Mouse (Mus musculus) megakaryocyte, embryonic 14.5 days (primary cell): ENCODE results near the gene Cd3eap. TPM values are rescaled to one million over a fixed set of nuclear protein-coding genes. Genes with fewer than 3 reads are reported as not detected.

Experiments
- H3K27me3 ChIP-seq: replicated peaks from 2 replicates; pipeline ENCODE3; 2012; ENCODE audit warnings: inconsistent platforms
- H3K36me3 ChIP-seq: replicated peaks from 2 replicates; pipeline ENCODE3; 2012; ENCODE audit warnings: low read length, inconsistent platforms, mixed read lengths
- H3K4me1 ChIP-seq: 2 replicates; pipeline ENCODE4 v1.6.1; 2012; ENCODE audit warnings: inconsistent platforms
- H3K4me3 ChIP-seq: replicated peaks from 2 replicates; pipeline ENCODE3; 2012; ENCODE audit warnings: moderate library complexity, mild to moderate bottlenecking, inconsistent platforms
- H3K9me3 ChIP-seq: 2 replicates; pipeline ENCODE4 v1.6.1; 2012; ENCODE audit warnings: inconsistent platforms
- FLI1 ChIP-seq: IDR thresholded peaks from 2 replicates; pipeline ENCODE4 v1.6.1; 2012; ENCODE audit warnings: low read length, inconsistent platforms, mixed read lengths
- GATA1 ChIP-seq: IDR thresholded peaks from 3 replicates; pipeline ENCODE4 v1.6.1; 2012; ENCODE audit warnings: mixed read lengths, low read length, inconsistent platforms, borderline replicate concordance
- polyA plus RNA-seq: library from polyadenylated mRNA; stranded (reverse); fragments of >175 nt; gene quantifications from 2 replicates; pipeline ENCODE4 v1.2.3, GENCODE M21; 2012; ENCODE audit warnings: low replicate concordance; ENCODE audit not compliant: insufficient read depth

Gene Cd3eap
- polyA plus RNA-seq, 1 experiment = 13.3 TPM

DNA sequence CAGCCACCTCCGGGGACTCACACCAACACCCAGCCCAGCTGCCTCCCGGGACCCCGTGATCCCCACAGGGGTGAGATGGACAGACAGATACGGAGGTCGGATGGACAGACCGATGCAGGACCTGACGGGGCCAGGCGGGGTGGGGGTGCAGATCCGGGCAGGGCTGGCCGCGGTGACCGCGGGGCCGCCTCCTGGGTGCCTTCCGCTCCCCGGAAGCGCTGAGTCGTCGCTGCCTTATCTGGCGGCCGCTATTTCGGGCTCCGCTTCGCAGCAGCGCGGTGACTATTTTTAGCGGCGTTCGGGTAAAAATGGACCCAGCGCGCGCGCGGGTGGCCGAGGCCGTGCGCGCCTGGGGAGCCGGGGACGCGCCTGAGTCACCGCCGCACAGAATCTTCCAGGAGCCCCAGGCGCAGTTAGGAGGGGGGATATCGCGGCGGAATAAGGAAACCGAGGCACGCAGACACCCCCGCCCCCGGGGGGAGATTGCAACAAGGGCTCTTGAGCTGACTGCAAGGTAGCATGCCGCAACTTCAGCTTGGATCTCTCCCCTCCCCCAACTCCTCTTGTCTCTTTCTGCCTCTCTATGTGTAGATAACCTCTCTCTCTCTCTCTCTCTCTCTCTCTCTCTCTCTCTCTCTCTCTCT, 26.5 kb downstream of the Cd3eap start:
- TF ChIP-seq FLI1 = 0 out of 2 replicates have a peak, but pooled peaks have one; percentile 28
- TF ChIP-seq GATA1 = peak; percentile 86
- peaks cover 88% of the 10 kb centered on the region for H3K4me1 ChIP-seq
- peaks cover 6% of the 10 kb centered on the region; the same call in 1 of the 2 replicates for H3K9me3 ChIP-seq
- H3K27me3 ChIP-seq = no peaks in the 10 kb centered on the region
- peak overlapping the region; percentile 93 for H3K4me3 ChIP-seq
- peaks cover 17% of the 10 kb centered on the region for H3K36me3 ChIP-seq

DNA sequence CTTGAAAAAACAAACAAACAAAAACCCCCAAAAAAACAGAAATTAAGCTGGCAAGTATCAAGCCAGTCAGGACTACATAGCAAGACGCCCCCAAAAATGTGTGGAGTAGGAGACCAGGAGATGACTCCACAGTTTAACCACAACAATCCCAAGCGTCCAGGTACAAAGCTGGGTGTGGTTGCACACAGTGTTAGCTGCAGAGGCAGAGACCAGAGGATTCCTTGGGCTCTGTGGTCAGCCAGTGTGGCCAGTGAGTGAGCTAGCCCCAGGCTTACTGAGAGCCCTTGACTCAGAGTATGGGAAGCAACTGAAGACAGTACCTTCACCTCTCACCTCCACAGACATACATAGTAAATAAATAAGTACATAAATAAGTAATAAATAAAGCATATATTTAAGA, 27.4 kb downstream of the Cd3eap start:
- no peaks in the 10 kb centered on the region for H3K27me3 ChIP-seq
- peak overlapping the region; percentile 72 for H3K4me3 ChIP-seq
- peaks cover 88% of the 10 kb centered on the region for H3K4me1 ChIP-seq
- no peak for TF ChIP-seq FLI1
- TF ChIP-seq GATA1 = no peak
- H3K36me3 ChIP-seq = peaks cover 8% of the 10 kb centered on the region
- peaks cover 6% of the 10 kb centered on the region; the same call in 1 of the 2 replicates for H3K9me3 ChIP-seq

DNA sequence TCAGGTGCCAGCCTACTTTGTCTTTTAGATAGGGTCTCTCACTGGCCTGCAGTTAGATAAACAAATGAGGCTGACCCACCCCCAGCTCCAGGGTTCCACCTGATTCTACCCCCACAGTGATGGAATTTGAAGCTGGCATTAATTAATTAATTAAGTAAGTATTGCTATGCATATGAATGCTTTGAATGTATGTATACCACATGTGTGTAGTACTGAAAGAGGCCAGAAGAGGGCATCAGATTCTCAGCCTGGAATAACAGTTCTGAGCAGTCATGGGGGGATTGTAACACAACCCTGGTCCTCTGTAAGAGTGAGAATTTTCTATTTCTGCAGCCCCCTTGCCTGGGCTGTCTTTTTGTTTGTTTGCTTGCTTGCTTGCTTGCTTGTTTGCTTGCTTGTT, 30.9 kb downstream of the Cd3eap start:
- TF ChIP-seq FLI1 (no peak), GATA1 (no peak)
- peaks cover 17% of the 10 kb centered on the region for H3K27me3 ChIP-seq
- peaks cover 83% of the 10 kb centered on the region for H3K4me1 ChIP-seq

DNA sequence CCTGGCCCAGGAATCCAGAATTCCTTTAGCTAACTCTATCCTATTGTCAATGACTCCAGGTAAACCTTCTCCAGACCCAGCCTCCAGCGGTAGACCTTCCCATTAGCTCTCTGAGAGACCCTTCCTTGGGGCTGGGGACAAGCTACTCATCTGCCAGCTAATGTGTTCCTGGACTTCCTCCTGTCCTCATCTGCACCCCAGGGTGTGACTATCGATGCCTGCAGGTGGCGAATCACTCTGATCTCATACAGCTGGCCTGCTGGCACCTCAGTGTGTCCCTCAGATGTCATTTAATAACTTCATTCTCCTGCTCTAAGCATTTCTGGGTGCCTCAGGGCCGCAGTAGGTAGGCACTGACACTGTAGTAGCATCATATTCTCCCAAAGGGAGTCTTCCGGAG, 31.5 kb downstream of the Cd3eap start:
- TF ChIP-seq GATA1 (no peak), FLI1 (no peak)

More for the DNA sequence above, 30.9 kb downstream of the Cd3eap start:
- Histone ChIP-seq H3K4me3 (no peak overlapping the region), H3K36me3 (no peaks in the 10 kb centered on the region), H3K9me3 (peaks cover 6% of the 10 kb centered on the region; the same call in 1 of the 2 replicates)

DNA sequence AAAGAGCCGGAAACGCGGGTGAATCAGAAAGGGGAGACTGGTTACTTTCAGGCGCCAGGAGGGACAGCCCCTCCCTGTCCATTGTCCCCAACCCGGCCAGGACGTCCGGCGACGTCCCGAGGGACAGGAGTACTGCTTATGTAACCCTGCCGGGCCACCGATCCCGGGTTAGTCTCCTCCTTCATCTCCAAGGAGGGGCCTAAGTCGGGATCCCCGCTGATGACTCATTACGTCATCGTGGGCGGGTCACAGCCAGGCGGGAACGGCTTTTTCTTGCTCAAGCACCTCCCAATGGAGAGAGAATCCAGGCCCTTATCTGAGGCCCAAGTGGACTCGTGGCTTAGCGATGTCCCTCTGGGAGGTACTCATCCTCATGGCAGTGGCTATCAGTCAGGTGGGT, 32.2 kb downstream of the Cd3eap start:
- H3K27me3 ChIP-seq = peaks cover 21% of the 10 kb centered on the region
- TF ChIP-seq FLI1 (no peak), GATA1 (no peak)
- no peaks in the 10 kb centered on the region for H3K36me3 ChIP-seq
- H3K4me1 ChIP-seq = peaks cover 81% of the 10 kb centered on the region
- H3K9me3 ChIP-seq = peaks cover 6% of the 10 kb centered on the region; the same call in 1 of the 2 replicates
- peak overlapping the region; percentile 90 for H3K4me3 ChIP-seq

More for the DNA sequence above, 31.5 kb downstream of the Cd3eap start:
- Histone ChIP-seq H3K4me3 (peak overlapping the region; percentile 90), H3K4me1 (peaks cover 82% of the 10 kb centered on the region), H3K9me3 (peaks cover 6% of the 10 kb centered on the region; the same call in 1 of the 2 replicates), H3K27me3 (peaks cover 17% of the 10 kb centered on the region), H3K36me3 (no peaks in the 10 kb centered on the region)

DNA sequence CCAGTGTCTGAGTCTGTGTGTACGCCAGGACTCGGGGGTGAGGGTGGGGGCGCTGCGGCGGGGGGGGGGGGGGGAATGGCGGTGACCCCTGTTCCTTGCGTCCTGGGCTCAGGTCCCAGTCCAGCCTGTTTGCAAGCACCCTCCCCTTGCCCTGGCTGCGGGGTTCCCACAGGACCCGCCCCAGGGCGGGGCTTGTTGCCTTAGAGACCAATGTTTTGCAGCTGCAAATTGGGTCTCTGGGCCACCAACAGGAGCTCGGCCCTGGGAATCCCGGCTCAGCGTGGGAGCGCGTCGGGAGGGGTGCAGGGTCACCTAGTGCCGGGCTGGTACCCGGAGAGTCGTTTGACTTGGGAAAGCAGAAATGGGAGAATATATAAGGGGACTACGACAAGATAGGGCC, 32.9 kb downstream of the Cd3eap start:
- Histone ChIP-seq H3K9me3 (peaks cover 6% of the 10 kb centered on the region; the same call in 1 of the 2 replicates), H3K4me3 (peak overlapping the region; percentile 90), H3K36me3 (no peaks in the 10 kb centered on the region), H3K4me1 (peaks cover 81% of the 10 kb centered on the region), H3K27me3 (peaks cover 21% of the 10 kb centered on the region)
- TF ChIP-seq GATA1 = no peak
- no peak for TF ChIP-seq FLI1

DNA sequence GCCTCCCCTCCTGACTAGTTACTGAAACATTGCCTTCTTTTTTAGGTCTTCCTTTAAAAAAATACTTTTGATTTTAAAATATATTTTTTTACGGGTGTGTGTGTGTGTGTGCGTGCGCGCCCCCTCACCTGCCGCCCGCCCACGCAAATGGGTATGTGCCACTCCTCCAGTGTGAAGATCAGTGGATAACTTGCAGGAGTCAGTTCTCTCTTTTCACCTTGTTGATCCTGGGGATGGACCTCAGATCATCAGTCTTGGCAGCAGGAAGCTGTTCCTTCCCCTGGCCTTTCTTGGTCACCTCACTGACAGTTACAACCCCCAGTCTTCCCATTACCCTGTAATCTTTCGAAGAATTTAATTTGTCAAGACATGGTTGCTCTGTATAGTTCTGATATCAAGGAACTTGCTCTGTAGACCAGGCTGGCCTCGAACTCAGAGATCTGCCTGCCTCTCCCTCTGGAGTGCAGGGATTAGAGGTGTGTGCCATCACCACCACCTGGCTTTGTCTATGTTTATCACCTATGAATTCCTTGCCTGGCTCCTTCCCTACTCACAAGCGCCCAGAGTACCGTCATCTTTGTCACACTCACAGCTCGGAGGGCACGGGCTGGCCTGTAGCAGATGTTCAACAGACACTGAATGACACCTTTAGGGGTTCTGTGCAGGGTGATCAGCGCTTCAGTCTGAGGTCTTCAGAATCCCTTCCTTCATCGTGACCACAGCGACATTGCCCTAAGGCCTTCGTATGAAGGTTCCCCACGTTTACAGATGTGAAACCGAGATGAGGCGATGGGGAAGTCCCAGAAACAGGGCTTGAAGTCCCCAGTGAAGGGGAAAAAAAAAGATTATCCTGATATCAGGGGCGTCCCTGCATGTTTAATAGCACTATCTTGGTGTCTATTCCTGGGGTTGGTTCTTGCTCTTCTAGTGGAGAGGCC, 33.8 kb downstream of the Cd3eap start:
- H3K4me1 ChIP-seq = peaks cover 82% of the 10 kb centered on the region
- no peak for TF ChIP-seq FLI1
- peak overlapping the region; percentile 9 for H3K4me3 ChIP-seq
- peaks cover 21% of the 10 kb centered on the region for H3K27me3 ChIP-seq
- peaks cover 6% of the 10 kb centered on the region; the same call in 1 of the 2 replicates for H3K9me3 ChIP-seq
- H3K36me3 ChIP-seq = no peaks in the 10 kb centered on the region

DNA sequence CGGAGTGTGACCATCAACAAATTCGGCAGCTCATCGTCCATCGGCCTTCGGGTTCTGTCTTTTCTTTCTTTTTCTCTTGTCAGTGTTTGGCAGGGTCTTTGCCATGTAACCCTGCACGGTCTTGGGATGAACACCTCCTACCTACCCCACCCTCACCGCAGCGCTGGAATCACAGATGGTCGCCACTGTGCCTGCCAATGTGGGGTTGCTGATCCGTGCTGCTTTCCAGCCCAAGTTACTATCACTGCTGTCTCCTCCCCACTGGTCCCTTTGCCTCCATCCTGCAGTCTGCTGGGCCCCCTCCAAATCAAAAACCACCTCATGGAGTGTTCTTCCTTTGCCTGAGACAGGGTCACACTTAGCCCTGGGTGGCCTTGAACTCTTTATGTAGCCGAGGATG, 35.1 kb downstream of the Cd3eap start:
- no peak for TF ChIP-seq GATA1
- TF ChIP-seq FLI1 = no peak
- H3K9me3 ChIP-seq = peaks cover 6% of the 10 kb centered on the region; the same call in 1 of the 2 replicates
- peaks cover 27% of the 10 kb centered on the region for H3K27me3 ChIP-seq
- H3K4me1 ChIP-seq = peaks cover 81% of the 10 kb centered on the region
- peak overlapping the region; percentile 46 for H3K4me3 ChIP-seq
- H3K36me3 ChIP-seq = no peaks in the 10 kb centered on the region

DNA sequence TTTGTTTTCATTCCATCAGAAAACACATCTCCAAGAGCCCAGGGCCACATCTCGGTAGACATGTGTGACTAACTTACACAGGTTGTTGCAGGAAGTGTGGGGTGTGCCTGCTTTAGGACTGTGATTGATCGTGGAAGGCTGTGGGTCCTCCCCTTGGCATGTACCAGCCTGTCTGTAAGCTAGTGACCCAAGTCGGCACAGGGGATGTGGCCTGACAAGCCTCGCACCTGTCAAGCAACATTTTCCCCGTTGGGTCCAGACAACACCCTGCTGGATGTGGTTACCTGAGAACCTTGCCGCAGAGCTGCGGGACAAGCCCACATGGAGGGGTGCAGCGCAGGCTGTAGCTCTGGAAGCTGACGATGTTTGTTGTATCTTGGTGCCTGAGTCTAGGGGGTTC, 36.8 kb downstream of the Cd3eap start:
- TF ChIP-seq FLI1 (no peak), GATA1 (no peak)
- peaks cover 40% of the 10 kb centered on the region for H3K27me3 ChIP-seq
- H3K36me3 ChIP-seq = no peaks in the 10 kb centered on the region
- no peak overlapping the region for H3K4me3 ChIP-seq
- H3K9me3 ChIP-seq = no peaks in the 10 kb centered on the region
- H3K4me1 ChIP-seq = peaks cover 85% of the 10 kb centered on the region
